Mouse (Mus musculus) brain, embryonic 14.5 days (tissue): ENCODE data around the gene Fignl1.

Experiments used
- CTCF ChIP-seq: fragments of 200-500 bp; IDR thresholded peaks from 2 replicates; pipeline ENCODE4 v1.5.1; 2012; ENCODE audit warnings: inconsistent platforms, mild to moderate bottlenecking, moderate library complexity, borderline replicate concordance; ENCODE audit not compliant: insufficient read depth, insufficient read length; ENCODE audit errors: extremely low read depth
- POLR2A ChIP-seq: fragments of 200-500 bp; IDR thresholded peaks from 2 replicates; pipeline ENCODE4 v1.6.1; 2012; ENCODE audit warnings: mild to moderate bottlenecking, inconsistent platforms, borderline replicate concordance; ENCODE audit not compliant: poor library complexity, insufficient read depth, insufficient read length, severe bottlenecking; ENCODE audit errors: extremely low read depth

- no peak for TF ChIP-seq POLR2A
- no peak for TF ChIP-seq CTCF
Observed at GRCm38 (mm10) chr11:11840746-11841145, 32.0 kb upstream of the Fignl1 start.
